Mouse (Mus musculus): ENCODE results near the gene Fbxw17. TPM values are rescaled to one million over a fixed set of nuclear protein-coding genes. Genes with fewer than 3 reads are reported as not detected.
"Not testable (repeated sequence)": the region's sequence is repeated elsewhere in the genome, so short reads cannot be mapped to it uniquely, and the experiment has no call there.

Gene Fbxw17
- 1 to 10 TPM; 6.0 to 6.9 TPM for total RNA-seq (2021)
- long read RNA-seq, experiment 1, partial matches to known transcripts, result 1 of 6 reads
- long read RNA-seq, experiment 1, other reads (novel, unspliced or antisense), result 2 of 6 reads
- long read RNA-seq, experiment 2, transcript Fbxw17-201 (10 exons, 1,798 nt), result major isoform, 6 of 8 reads
- long read RNA-seq, experiment 2, partial matches to known transcripts, result 0 of 8 reads
- long read RNA-seq, experiment 2, other reads (novel, unspliced or antisense), result 2 of 8 reads

DNA sequence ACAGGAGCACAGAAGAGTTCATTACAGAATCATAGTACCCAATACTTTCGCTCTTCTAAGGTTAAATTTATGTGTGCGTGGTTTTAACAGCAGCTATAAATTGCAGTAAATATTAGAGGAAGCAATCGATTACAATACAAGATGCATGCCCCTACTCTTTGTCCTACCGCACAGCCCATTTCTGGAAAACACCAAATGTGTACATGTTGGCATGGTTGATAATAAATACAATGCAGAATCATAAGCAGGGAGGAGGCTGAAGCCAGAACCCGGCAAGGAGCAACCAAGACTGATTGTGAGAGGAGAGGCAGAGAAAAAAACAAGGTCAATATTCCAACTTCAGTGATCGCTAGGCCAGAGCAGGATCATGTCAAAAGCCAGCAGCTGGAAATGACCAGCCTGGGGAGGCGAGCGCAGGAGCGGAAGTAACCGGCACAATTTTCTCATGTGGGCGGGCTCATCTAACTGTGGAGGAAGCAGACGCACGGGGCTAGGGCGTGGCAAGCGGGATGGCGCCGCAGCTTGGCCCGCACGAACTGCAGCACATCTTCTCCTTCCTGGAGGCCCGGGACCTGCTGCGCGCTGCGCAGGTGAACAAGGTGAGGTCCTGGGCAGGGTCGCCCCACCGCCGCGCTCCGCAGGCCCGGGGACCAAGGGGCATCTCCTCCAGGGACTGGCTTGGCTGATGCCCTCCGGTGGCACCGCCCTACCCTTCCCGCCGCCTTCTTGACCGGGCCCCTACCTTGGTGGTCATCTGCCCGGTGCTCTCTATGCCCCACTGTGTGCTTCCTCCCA lies at the start of gene Fbxw17:
Gene Fbxw17, plus strand, starts transcription at position 476 of the 795 bp plus-strand sequence.
- intact Hi-C loops (cut with DNase I; ENCODE audit: low total_unique reads), result no loop called here
- peak; percentile 79 for DNase-seq

DNA sequence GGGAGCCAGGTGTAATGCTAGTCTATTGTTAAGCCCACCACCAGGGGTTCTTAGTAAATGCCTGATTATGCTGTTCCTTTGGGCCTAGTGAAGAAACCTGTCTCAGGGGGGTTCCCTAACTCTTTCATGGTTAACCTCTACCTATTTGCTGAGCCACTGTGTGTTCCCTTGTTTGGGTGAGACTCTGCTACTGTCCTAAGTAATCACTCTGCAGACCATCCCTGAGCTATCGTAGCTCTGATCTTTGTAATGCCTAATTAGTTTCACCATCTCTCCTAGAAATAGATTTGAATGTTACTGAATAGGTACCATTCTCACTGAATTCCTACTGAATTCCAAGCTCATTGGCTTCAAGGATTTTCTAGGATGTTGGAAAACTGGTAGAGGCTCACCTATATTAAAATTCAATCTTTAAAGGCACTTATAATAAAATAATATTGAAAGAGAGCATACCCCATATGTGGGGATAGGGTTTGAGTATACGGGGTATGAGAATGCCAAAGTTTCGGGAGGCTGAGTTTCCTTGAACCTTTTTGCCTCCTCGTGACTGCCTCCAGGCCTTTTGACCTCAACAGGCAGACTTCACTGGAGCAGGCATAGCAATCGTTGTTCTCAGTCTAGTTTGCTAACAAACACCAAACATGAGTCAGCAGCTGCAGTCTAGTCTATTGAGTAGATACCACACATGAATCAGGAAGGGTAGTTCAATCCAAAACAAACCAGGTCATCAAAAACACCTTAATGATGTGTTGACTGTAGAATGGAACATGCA lies 44.5 kb upstream of the Fbxw17 start:
- intact Hi-C loops (cut with DNase I; ENCODE audit: low total_unique reads); DNase-seq: not testable (repeated sequence)

GRCm38 (mm10) chr13:50389146-50389545 lies 28.5 kb upstream of the Fbxw17 start:
- DNase-seq; intact Hi-C loops (cut with DNase I; ENCODE audit: low total_unique reads): not testable (repeated sequence)

GRCm38 (mm10) chr13:50418421-50418820 lies 757 bp downstream of the Fbxw17 start:
- intact Hi-C loops (cut with DNase I; ENCODE audit: low total_unique reads), result no loop called here
- no peak for DNase-seq

DNA sequence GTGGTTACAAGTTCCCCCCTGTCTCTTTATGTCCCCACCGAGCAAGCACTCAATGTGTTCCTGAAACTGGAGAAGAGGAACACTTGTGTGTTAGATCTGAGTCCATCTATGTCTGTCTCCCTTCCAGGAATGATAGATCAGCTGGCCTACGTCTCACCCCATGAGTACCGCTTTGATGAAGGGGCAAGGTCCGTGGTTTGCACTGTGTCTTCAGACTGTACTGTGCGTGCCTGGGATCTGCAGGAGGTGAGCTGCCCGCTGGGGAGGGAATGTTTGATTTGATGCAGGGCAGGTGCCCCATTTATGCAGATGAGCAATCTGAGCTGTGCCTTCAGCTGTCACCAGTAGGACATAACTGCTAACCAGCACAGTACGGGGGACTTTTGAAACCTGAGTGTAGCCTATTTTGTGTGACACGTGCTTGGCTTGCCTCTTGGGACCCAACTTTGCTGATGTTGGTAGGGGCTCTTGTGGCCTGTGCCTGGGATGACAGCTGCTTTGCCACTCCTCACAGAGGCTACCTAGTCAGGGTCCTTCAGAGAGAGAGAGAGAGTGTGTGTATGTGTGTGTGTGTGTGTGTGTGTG lies 6.1 kb downstream of the Fbxw17 start:
- intact Hi-C loops (cut with DNase I; ENCODE audit: low total_unique reads), result no loop called here
- no peak for DNase-seq

DNA sequence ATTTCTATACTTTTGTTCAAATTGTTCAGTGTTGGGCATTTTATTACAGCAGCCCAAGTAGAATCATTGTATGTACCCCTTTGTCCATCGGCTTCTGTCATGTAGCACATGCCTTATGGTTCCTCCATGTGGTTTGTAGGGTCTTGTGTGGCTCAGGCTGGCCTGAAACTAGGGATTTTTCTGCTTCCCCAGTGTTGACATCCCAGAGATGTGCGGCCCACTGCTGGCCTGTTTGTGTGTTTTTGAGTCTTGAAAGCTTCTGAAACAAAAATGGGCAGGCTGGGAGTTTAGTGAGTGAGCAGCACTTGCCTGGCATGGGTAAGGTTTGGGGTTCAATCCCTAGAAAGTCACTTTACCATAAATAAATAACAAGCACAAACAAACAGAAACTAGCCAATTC lies 6.9 kb downstream of the Fbxw17 start:
- no peak for DNase-seq
- intact Hi-C loops (cut with DNase I; ENCODE audit: low total_unique reads), result no loop called here

- intact Hi-C loops (cut with DNase I; ENCODE audit: low total_unique reads), result no loop called here
- DNase-seq, result no peak
These were observed 9.0 kb downstream of the Fbxw17 start for GRCm38 (mm10) chr13:50426686-50427085.

- intact Hi-C loops (cut with DNase I; ENCODE audit: low total_unique reads), result no loop called here
- no peak for DNase-seq
These were observed 26.1 kb downstream of the Fbxw17 start, which contains the start of gene Gm47429 for GRCm38 (mm10) chr13:50443812-50444211. Gene Gm47429 (minus strand): TSS chr13:50443912.

DNA sequence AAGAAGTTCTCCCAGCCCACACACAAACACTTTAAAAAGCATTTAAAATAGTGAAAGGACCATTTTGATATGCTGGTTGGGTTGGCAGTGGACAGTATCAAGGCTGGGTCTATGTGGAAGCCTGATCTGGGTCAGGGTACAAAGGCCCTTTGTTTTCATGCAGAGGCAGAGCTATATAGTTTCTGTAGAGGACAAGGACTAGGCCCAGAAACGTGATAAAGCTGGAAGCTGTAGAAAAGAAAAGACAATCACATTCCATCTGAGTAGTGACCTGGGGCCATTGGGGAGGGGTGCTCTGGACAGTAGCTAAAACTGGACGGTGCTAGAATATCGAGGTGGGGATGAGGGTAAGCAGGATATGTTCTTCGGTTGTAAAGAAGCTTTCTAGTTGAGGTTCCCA lies 27.6 kb downstream of the Fbxw17 start:
- no peak for DNase-seq
- intact Hi-C loops (cut with DNase I; ENCODE audit: low total_unique reads), result no loop called here

DNA sequence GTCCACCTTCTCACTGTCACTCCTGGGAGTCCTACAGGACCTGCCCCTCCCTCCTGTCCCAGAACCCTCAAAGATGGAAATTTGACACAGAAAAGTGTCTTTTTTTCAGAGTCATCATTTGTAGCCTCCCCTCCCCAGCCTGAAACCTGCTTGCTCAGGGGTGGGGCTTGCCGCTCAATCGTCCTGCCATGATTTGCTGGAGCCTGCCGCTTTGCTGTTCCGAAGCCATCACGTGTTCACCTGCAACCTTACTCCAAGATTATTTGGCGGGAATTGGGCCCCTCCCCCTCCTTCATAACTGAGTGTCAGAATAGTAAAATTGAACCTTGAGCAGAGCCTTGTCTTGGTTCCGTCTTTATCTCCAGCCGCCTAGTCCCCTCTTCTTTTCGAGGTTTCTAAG lies 34.6 kb downstream of the Fbxw17 start:
- DNase-seq; intact Hi-C loops (cut with DNase I; ENCODE audit: low total_unique reads): not testable (repeated sequence)

GRCm38 (mm10) chr13:50453426-50453825 lies 35.8 kb downstream of the Fbxw17 start:
- no peak for DNase-seq
- intact Hi-C loops (cut with DNase I; ENCODE audit: low total_unique reads), result no loop called here

DNA sequence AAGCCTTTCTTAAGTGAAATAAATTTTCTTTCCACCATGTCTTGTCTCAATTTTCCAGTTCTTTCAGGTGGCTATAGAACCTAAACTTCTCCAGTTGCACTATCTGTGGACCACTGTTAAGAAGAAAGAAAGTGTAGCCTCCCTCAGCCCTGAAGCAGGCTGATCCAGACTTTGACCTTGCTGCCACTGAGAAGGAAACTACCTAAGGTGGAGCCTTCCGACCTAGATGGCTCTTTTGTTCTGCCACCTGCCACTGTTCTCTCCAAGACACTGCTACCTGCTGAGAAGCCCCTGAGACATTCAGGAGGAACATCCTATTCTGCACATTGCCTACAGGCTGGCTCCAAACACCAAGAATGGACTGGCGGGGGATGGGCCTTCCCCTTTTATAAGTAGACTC lies 42.8 kb downstream of the Fbxw17 start:
- intact Hi-C loops (cut with DNase I; ENCODE audit: low total_unique reads); DNase-seq: not testable (repeated sequence)

GRCm38 (mm10) chr13:50464621-50465562 lies 47.2 kb downstream of the Fbxw17 start:
- intact Hi-C loops (cut with DNase I; ENCODE audit: low total_unique reads), result no loop called here
- DNase-seq, result no peak

GRCm38 (mm10) chr13:50467007-50467406 lies 49.3 kb downstream of the Fbxw17 start, which contains the start of gene Nutm2:
Gene Nutm2 (plus strand): TSS chr13:50467307.
- DNase-seq, result no peak
- intact Hi-C loops (cut with DNase I; ENCODE audit: low total_unique reads), result no loop called here

Other genes with a start within 250 kb of the Fbxw17 start
- gene Gm906, start 167.6 kb upstream of the Fbxw17 start, total RNA-seq (2021), result not detected
- gene Gm47429, start 26.0 kb downstream of the Fbxw17 start, total RNA-seq (2021), result not detected
- gene Nutm2, start 49.4 kb downstream of the Fbxw17 start, total RNA-seq (2021), result not detected
- gene Gm904, start 225.4 kb downstream of the Fbxw17 start, total RNA-seq (2021), result not detected

All from gastrocnemius, postnatal 14 days (tissue).